Mouse (Mus musculus): ENCODE measurements around the gene Nrip2.

- TF ChIP-seq CTCF (IDR thresholded peaks at IDR 0.05; ENCODE audit: insufficient read depth, low read length) (no peak), POLR2A (IDR thresholded peaks at IDR 0.05; ENCODE audit: borderline replicate concordance, extremely low read depth, low read depth, low read length) (no peak)
Measured at GRCm38 (mm10) chr6:128457186-128457585, 58.1 kb downstream of the Nrip2 start.

All from lung, adult 2 months (tissue).